Mouse (Mus musculus) neural tube, embryonic 15.5 days (tissue): ENCODE results near the gene Aspg. TPM values are rescaled to one million over a fixed set of nuclear protein-coding genes. Genes with fewer than 3 reads are reported as not detected.

Experiments
- ATAC-seq: fragments of 200-750 bp; cut with Nextera tagmentation; 2 replicates; pipeline ENCODE4 v1.8.0; 2017; ENCODE audit warnings: mild to moderate bottlenecking, moderate TSS enrichment, moderate library complexity; ENCODE audit not compliant: low FRiP score
- H3K27ac ChIP-seq: fragments of 300-500 bp; sonication (generic); replicated peaks from 2 replicates; pipeline ENCODE4 v1.5.1; 2015; ENCODE audit warnings: mild to moderate bottlenecking, inconsistent platforms
- H3K27me3 ChIP-seq: fragments of 300-500 bp; sonication (generic); replicated peaks from 2 replicates; pipeline ENCODE4 v1.6.1; 2015; ENCODE audit warnings: inconsistent platforms
- H3K36me3 ChIP-seq: fragments of 300-500 bp; sonication (generic); 2 replicates; pipeline ENCODE4 v1.6.1; 2015; ENCODE audit warnings: inconsistent platforms
- H3K4me1 ChIP-seq: fragments of 300-500 bp; sonication (generic); 2 replicates; pipeline ENCODE4 v1.6.1; 2015; ENCODE audit warnings: inconsistent platforms
- H3K4me2 ChIP-seq: fragments of 300-500 bp; sonication (generic); 2 replicates; pipeline ENCODE4 v1.6.1; 2015; ENCODE audit warnings: inconsistent platforms, mild to moderate bottlenecking, moderate library complexity
- H3K4me3 ChIP-seq: fragments of 300-500 bp; sonication (generic); replicated peaks from 2 replicates; pipeline ENCODE4 v1.5.1; 2015; ENCODE audit warnings: mild to moderate bottlenecking, inconsistent platforms
- H3K9ac ChIP-seq: fragments of 300-500 bp; sonication (generic); replicated peaks from 2 replicates; pipeline ENCODE4 v1.6.1; 2015; ENCODE audit warnings: mild to moderate bottlenecking, inconsistent platforms
- H3K9me3 ChIP-seq: fragments of 300-500 bp; sonication (generic); replicated peaks from 2 replicates; pipeline ENCODE4 v1.6.1; 2016; ENCODE audit warnings: inconsistent platforms
- WGBS: fragments of 180-500 bp; shearing (Covaris S2); methylation state at CpG from one replicate; pipeline ENCODE4 v1.1.7; 2015; ENCODE audit warnings: mixed read lengths; 5-methylcytosine and 5-hydroxymethylcytosine counted together
- polyA plus RNA-seq: library from polyadenylated mRNA; unstranded; fragments of >200 nt; fragmentation: Nextera tagmentation; extraction: Ambion mirVana; gene quantifications from 2 replicates; pipeline ENCODE4 v1.2.1, GENCODE M21; 2015

Gene Aspg
- polyA plus RNA-seq, 1 experiment from 2014 or later: 0.84 TPM

- Histone ChIP-seq H3K4me2 (no peak overlapping the region), H3K27me3 (peaks cover 22% of the 10 kb centered on the region), H3K9ac (no peak overlapping the region), H3K4me3 (no peak overlapping the region), H3K9me3 (no peaks in the 10 kb centered on the region), H3K4me1 (peaks cover 60% of the 10 kb centered on the region), H3K27ac (0 out of 2 replicates have a peak overlapping the region, but pooled peaks have one; percentile 42), H3K36me3 (no peaks in the 10 kb centered on the region)
- no peak for ATAC-seq
- whole genome bisulfite sequencing: 50% methylated on average over 5 of the region's 5 CpGs
These were observed 48.0 kb downstream of the Aspg start for GRCm38 (mm10) chr12:112154476-112154875.

- no peaks in the 10 kb centered on the region for H3K36me3 ChIP-seq
- peaks cover 52% of the 10 kb centered on the region for H3K4me1 ChIP-seq
- peaks cover 24% of the 10 kb centered on the region for H3K27me3 ChIP-seq
- 29% methylated on average over 16 of the region's 16 CpGs for WGBS
- H3K9ac ChIP-seq: no peak overlapping the region
- no peak overlapping the region for H3K4me3 ChIP-seq
- H3K9me3 ChIP-seq: no peaks in the 10 kb centered on the region
- peak overlapping the region; percentile 30; the same call in 1 of the 2 replicates for H3K27ac ChIP-seq
- no peak overlapping the region for H3K4me2 ChIP-seq
- ATAC-seq: no peak
These were observed 49.0 kb downstream of the Aspg start for GRCm38 (mm10) chr12:112155218-112156051.

GRCm38 (mm10) chr12:112156804-112157203, 50.3 kb downstream of the Aspg start:
- Histone ChIP-seq H3K27ac (no peak overlapping the region), H3K9me3 (no peaks in the 10 kb centered on the region), H3K4me3 (no peak overlapping the region), H3K9ac (no peak overlapping the region), H3K4me2 (no peak overlapping the region), H3K4me1 (peaks cover 45% of the 10 kb centered on the region), H3K36me3 (no peaks in the 10 kb centered on the region), H3K27me3 (peaks cover 25% of the 10 kb centered on the region)
- 45% methylated on average over 6 of the region's 6 CpGs for WGBS
- no peak for ATAC-seq

GRCm38 (mm10) chr12:112158246-112158645, 51.8 kb downstream of the Aspg start:
- Histone ChIP-seq H3K4me1 (peaks cover 49% of the 10 kb centered on the region), H3K4me2 (no peak overlapping the region), H3K4me3 (no peak overlapping the region), H3K9ac (no peak overlapping the region), H3K27ac (no peak overlapping the region), H3K36me3 (no peaks in the 10 kb centered on the region), H3K27me3 (peaks cover 17% of the 10 kb centered on the region), H3K9me3 (no peaks in the 10 kb centered on the region)
- 65% methylated on average over 8 of the region's 8 CpGs for WGBS
- no peak for ATAC-seq

DNA sequence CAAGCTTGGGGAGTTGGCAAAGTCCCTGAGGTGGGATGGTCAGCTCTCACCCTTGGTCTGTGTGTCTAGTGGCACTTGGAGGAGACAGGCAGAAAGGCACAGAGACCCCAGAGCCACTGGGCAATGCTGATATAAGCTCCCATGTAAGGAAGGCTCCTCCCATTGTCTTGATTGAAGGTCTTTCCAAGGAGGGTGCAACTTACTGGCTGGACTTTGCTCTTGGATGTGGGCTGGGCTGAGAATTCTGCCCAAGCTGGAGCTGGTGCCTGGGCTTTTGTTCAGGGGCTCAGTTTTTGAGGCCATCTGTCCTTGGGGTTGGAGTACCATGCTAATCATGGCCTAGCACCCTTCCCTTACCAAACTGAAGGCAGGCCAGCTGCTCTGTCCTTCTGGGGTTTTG, 52.3 kb downstream of the Aspg start:
- Histone ChIP-seq H3K36me3 (no peaks in the 10 kb centered on the region), H3K27ac (no peak overlapping the region), H3K4me1 (peaks cover 49% of the 10 kb centered on the region), H3K27me3 (peaks cover 13% of the 10 kb centered on the region), H3K9ac (no peak overlapping the region), H3K4me2 (no peak overlapping the region), H3K9me3 (no peaks in the 10 kb centered on the region), H3K4me3 (no peak overlapping the region)
- ATAC-seq: no peak

DNA sequence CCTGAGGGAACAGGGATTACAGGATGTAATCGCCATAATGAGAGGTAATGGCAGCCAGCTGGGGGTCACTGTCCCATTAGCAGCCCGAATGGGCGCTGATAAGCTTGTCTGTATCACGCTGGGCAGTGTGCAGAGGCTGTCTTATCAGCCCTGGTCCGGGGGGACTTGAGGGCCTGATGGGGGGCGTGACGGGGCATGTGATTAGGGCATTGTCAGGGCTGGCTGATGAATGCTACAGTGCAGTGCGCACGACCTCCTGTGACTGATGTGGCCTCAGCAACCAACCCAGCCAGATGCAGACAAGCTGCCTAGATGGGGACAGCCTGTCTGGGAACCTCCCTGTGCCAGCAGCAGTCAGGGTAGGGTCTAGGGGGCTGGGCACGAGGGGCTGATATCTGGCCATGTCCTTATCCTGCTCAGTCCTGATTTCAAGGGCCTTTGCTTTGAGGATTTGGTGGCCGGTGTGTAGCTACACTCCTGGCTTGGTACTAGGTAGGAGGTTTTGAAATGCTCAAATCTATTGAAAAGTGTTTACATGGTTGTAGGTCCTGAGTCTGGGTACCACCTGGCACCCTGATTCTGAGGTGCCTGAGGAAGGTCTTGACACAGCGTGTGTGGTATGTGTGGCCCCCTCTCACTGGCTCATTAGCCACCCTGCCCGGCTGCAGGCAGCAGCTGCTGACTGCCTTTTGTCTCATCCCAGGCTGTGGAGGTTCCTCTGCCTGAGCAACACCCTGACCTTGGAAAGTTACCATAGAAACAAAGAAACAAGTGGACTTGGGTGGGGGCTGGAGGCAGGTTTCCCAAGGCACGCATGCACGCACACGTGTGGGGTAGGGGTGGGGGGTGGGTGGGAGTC, 57.7 kb downstream of the Aspg start:
- no peaks in the 10 kb centered on the region for H3K36me3 ChIP-seq
- 0 out of 2 replicates have a peak overlapping the region, but pooled peaks have one; percentile 10 for H3K9ac ChIP-seq
- H3K27me3 ChIP-seq: peaks cover 13% of the 10 kb centered on the region
- H3K9me3 ChIP-seq: no peaks in the 10 kb centered on the region
- H3K4me1 ChIP-seq: peaks cover 54% of the 10 kb centered on the region
- no peak overlapping the region for H3K27ac ChIP-seq
- WGBS: 24% methylated on average over 16 of the region's 16 CpGs
- H3K4me3 ChIP-seq: no peak overlapping the region
- ATAC-seq: no peak
- H3K4me2 ChIP-seq: no peak overlapping the region

- WGBS: 66% methylated on average over 6 of the region's 6 CpGs
- Histone ChIP-seq H3K9me3 (no peaks in the 10 kb centered on the region), H3K27ac (no peak overlapping the region), H3K4me1 (peaks cover 60% of the 10 kb centered on the region), H3K4me3 (no peak overlapping the region), H3K27me3 (peaks cover 9% of the 10 kb centered on the region; the same call in 1 of the 2 replicates), H3K9ac (no peak overlapping the region), H3K36me3 (no peaks in the 10 kb centered on the region), H3K4me2 (no peak overlapping the region)
- no peak for ATAC-seq
These were observed 58.4 kb downstream of the Aspg start for GRCm38 (mm10) chr12:112164840-112165219.

DNA sequence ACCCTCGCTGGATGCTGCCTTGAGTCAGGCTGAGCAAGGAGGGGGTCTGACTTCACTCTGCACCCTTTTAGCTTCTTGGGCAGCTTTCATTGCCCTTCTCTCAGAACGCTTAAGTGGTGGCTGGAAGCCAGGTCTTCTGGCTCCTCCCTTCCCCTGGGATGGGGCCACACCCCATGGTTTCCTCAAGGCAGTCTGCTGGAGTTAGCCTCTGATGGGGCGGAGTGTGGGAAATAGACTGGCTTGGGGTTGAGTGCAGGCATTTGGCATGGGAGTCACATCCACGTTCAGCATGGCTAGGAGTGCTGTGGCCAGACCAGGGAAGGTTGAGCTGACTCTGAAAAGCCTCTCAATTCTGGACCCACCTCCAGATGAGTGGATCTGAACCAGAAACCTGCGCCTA, 62.8 kb downstream of the Aspg start:
- Histone ChIP-seq H3K9me3 (no peaks in the 10 kb centered on the region), H3K9ac (no peak overlapping the region), H3K4me2 (no peak overlapping the region), H3K27me3 (peaks cover 5% of the 10 kb centered on the region; the same call in 1 of the 2 replicates), H3K27ac (no peak overlapping the region), H3K4me1 (peaks cover 58% of the 10 kb centered on the region), H3K36me3 (peaks cover 4% of the 10 kb centered on the region; the same call in 1 of the 2 replicates), H3K4me3 (no peak overlapping the region)
- no peak for ATAC-seq
- 59% methylated on average over 5 of the region's 5 CpGs for WGBS

DNA sequence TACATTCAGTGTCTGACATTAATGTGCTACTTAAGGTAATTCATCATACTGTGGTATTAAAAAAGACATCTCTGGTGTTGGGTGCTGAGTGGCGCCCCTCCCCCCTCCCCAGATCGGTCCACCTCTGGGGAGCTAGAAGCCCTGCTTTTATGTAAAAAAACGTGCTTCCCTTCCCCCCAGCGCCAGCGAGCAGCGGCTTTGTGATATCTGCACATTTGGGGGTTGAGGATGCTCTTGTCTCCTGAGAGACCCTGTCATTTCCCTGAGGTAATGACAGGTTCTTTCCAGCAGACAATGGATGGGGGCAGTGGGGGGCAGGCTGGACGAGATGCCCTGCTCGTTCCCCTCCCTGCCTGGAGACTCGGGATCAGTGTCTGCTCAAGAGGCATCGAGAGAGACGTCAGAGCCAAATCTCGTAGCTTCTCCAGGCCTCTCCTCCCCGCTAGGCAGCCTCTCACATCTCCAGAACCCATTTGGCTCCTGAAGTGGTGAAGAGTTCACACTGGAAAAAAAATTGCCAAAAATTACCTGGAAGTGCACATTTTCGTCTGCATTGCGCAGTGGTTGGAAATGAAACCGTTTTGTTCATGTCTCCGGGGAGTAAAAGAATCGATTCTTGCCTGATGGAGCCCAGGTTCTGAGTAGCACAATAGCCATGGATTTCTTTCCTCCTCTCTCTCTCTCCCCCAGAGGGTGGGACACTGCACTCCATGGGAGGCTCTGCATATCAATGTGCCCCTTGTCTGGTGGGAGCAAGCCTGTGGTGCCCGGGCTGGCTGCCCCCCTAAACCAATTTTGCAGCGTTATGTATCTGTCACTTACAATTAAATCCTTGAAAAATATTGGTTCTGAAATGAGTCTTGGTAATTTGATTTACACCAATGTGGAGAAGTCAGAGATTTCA, 64.4 kb downstream of the Aspg start:
- H3K4me3 ChIP-seq: no peak overlapping the region
- peaks cover 2% of the 10 kb centered on the region; the same call in 1 of the 2 replicates for H3K27me3 ChIP-seq
- H3K9ac ChIP-seq: no peak overlapping the region; the same call in 1 of the 2 replicates
- H3K9me3 ChIP-seq: no peaks in the 10 kb centered on the region
- WGBS: 20% methylated on average over 20 of the region's 20 CpGs
- H3K36me3 ChIP-seq: peaks cover 10% of the 10 kb centered on the region; the same call in 1 of the 2 replicates
- peak overlapping the region; percentile 28 for H3K27ac ChIP-seq
- H3K4me2 ChIP-seq: 0 out of 2 replicates have a peak overlapping the region, but pooled peaks have one; percentile 5
- no peak for ATAC-seq
- peaks cover 48% of the 10 kb centered on the region for H3K4me1 ChIP-seq

DNA sequence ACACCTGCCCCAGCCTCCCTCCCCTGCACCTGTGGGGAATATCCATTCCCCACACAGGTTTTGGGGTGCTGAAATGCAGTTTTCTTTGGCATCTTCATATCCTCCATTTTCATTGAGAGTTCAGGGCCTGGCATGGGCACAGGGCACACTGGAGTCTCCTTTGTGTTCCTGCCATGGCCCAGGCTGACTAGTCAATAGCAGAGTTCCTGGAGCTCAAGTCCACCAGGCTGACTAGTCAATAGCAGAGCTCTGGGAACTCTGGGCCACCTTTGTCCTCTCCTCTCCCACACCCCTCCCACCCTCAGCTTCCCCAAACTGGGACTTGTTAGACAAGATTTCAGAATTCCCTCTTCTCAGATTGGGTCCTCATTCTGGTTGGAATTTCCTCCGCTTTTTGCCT, 65.2 kb downstream of the Aspg start:
- Histone ChIP-seq H3K4me1 (peaks cover 46% of the 10 kb centered on the region), H3K27ac (0 out of 2 replicates have a peak overlapping the region, but pooled peaks have one; percentile 28), H3K27me3 (no peaks in the 10 kb centered on the region), H3K36me3 (peaks cover 16% of the 10 kb centered on the region), H3K9ac (no peak overlapping the region; the same call in 1 of the 2 replicates), H3K4me2 (no peak overlapping the region), H3K4me3 (no peak overlapping the region), H3K9me3 (no peaks in the 10 kb centered on the region)
- ATAC-seq: no peak
- 95% methylated on average over 1 of the region's 1 CpGs for WGBS

- H3K9ac ChIP-seq: no peak overlapping the region
- H3K27me3 ChIP-seq: peaks cover 4% of the 10 kb centered on the region; the same call in 1 of the 2 replicates
- H3K4me3 ChIP-seq: no peak overlapping the region
- H3K27ac ChIP-seq: no peak overlapping the region
- H3K9me3 ChIP-seq: no peaks in the 10 kb centered on the region
- H3K4me2 ChIP-seq: no peak overlapping the region
- H3K36me3 ChIP-seq: peaks cover 16% of the 10 kb centered on the region
- no peak for ATAC-seq
- peaks cover 42% of the 10 kb centered on the region for H3K4me1 ChIP-seq
- 63% methylated on average over 8 of the region's 8 CpGs for WGBS
These were observed 65.7 kb downstream of the Aspg start for GRCm38 (mm10) chr12:112172214-112172613.
